Mouse (Mus musculus): ENCODE measurements around the gene Trim63.
"Not testable (repeated sequence)": the region's sequence is repeated elsewhere in the genome, so short reads cannot be mapped to it uniquely, and the experiment has no call there.

Gene Trim63

GRCm38 (mm10) chr4:134296096-134296495 is 18.8 kb upstream of the Trim63 start:
- in situ Hi-C loops (cut with MboI; ENCODE audit: low pct_unique_long_range_greater_than_20kb in 1 of 2, low sequenced_read_pairs in 2 of 2, unreplicated experiment in 1 of 2), result not testable (repeated sequence)

GRCm38 (mm10) chr4:134296523-134296922 is 18.4 kb upstream of the Trim63 start:
- in situ Hi-C loops (cut with MboI; ENCODE audit: low pct_unique_long_range_greater_than_20kb in 1 of 2, low sequenced_read_pairs in 2 of 2, unreplicated experiment in 1 of 2), result no loop called here

- in situ Hi-C loops (cut with MboI; ENCODE audit: low pct_unique_long_range_greater_than_20kb in 1 of 2, low sequenced_read_pairs in 2 of 2, unreplicated experiment in 1 of 2), result no loop called here
These were observed 17.6 kb upstream of the Trim63 start for GRCm38 (mm10) chr4:134297369-134297768.

- in situ Hi-C loops (cut with MboI; ENCODE audit: low pct_unique_long_range_greater_than_20kb in 1 of 2, low sequenced_read_pairs in 2 of 2, unreplicated experiment in 1 of 2), result no loop called here
These were observed 16.1 kb upstream of the Trim63 start for GRCm38 (mm10) chr4:134298626-134299497.

- in situ Hi-C loops (cut with MboI; ENCODE audit: low pct_unique_long_range_greater_than_20kb in 1 of 2, low sequenced_read_pairs in 2 of 2, unreplicated experiment in 1 of 2), result no loop called here
These were observed 15.5 kb upstream of the Trim63 start for GRCm38 (mm10) chr4:134299498-134299810.

GRCm38 (mm10) chr4:134300316-134300715 is 14.6 kb upstream of the Trim63 start:
- in situ Hi-C loops (cut with MboI; ENCODE audit: low pct_unique_long_range_greater_than_20kb in 1 of 2, low sequenced_read_pairs in 2 of 2, unreplicated experiment in 1 of 2), result no loop called here

- in situ Hi-C loops (cut with MboI; ENCODE audit: low pct_unique_long_range_greater_than_20kb in 1 of 2, low sequenced_read_pairs in 2 of 2, unreplicated experiment in 1 of 2), result no loop called here
These were observed 12.8 kb upstream of the Trim63 start for GRCm38 (mm10) chr4:134302084-134302483.

- in situ Hi-C loops (cut with MboI; ENCODE audit: low pct_unique_long_range_greater_than_20kb in 1 of 2, low sequenced_read_pairs in 2 of 2, unreplicated experiment in 1 of 2), result loop anchor here in 1 of 2 experiments (5.0 kb wide), 1 partner anchor 85 kb away; no protein-coding TSS in a partner anchor
These were observed 8.0 kb upstream of the Trim63 start for GRCm38 (mm10) chr4:134306963-134307362.

- in situ Hi-C loops (cut with MboI; ENCODE audit: low pct_unique_long_range_greater_than_20kb in 1 of 2, low sequenced_read_pairs in 2 of 2, unreplicated experiment in 1 of 2), result loop anchor here in 1 of 2 experiments (5.0 kb wide), 1 partner anchor 85 kb away; no protein-coding TSS in a partner anchor
These were observed 7.4 kb upstream of the Trim63 start for GRCm38 (mm10) chr4:134307367-134308072.

GRCm38 (mm10) chr4:134310106-134310505 is 4.8 kb upstream of the Trim63 start:
- in situ Hi-C loops (cut with MboI; ENCODE audit: low pct_unique_long_range_greater_than_20kb in 1 of 2, low sequenced_read_pairs in 2 of 2, unreplicated experiment in 1 of 2), result loop anchor here in 1 of 2 experiments (10.0 kb wide), 1 partner anchor 85 kb away; the partner anchor contains the start of gene Pafah2

- in situ Hi-C loops (cut with MboI; ENCODE audit: low pct_unique_long_range_greater_than_20kb in 1 of 2, low sequenced_read_pairs in 2 of 2, unreplicated experiment in 1 of 2), result loop anchor here in 1 of 2 experiments (10.0 kb wide), 1 partner anchor 84 kb away; the partner anchor contains the start of gene Pafah2
These were observed 4.3 kb upstream of the Trim63 start for GRCm38 (mm10) chr4:134310656-134311055.

GRCm38 (mm10) chr4:134311784-134312183 is 3.1 kb upstream of the Trim63 start:
- in situ Hi-C loops (cut with MboI; ENCODE audit: low pct_unique_long_range_greater_than_20kb in 1 of 2, low sequenced_read_pairs in 2 of 2, unreplicated experiment in 1 of 2), result loop anchor here in 1 of 2 experiments (10.0 kb wide), 1 partner anchor 83 kb away; the partner anchor contains the start of gene Pafah2

GRCm38 (mm10) chr4:134312341-134312740 is 2.6 kb upstream of the Trim63 start:
- in situ Hi-C loops (cut with MboI; ENCODE audit: low pct_unique_long_range_greater_than_20kb in 1 of 2, low sequenced_read_pairs in 2 of 2, unreplicated experiment in 1 of 2), result loop anchor here in 1 of 2 experiments (10.0 kb wide), 1 partner anchor 82 kb away; the partner anchor contains the start of gene Pafah2

- in situ Hi-C loops (cut with MboI; ENCODE audit: low pct_unique_long_range_greater_than_20kb in 1 of 2, low sequenced_read_pairs in 2 of 2, unreplicated experiment in 1 of 2), result loop anchor here in 1 of 2 experiments (10.0 kb wide), 1 partner anchor 82 kb away; the partner anchor contains the start of gene Pafah2
These were observed 2.0 kb upstream of the Trim63 start for GRCm38 (mm10) chr4:134312901-134313300.

- in situ Hi-C loops (cut with MboI; ENCODE audit: low pct_unique_long_range_greater_than_20kb in 1 of 2, low sequenced_read_pairs in 2 of 2, unreplicated experiment in 1 of 2), result loop anchor here in 1 of 2 experiments (10.0 kb wide), 1 partner anchor 81 kb away; the partner anchor contains the start of gene Pafah2
These were observed 752 bp upstream of the Trim63 start for GRCm38 (mm10) chr4:134314081-134314655.

GRCm38 (mm10) chr4:134315470-134315869 is 550 bp downstream of the Trim63 start:
- in situ Hi-C loops (cut with MboI; ENCODE audit: low pct_unique_long_range_greater_than_20kb in 1 of 2, low sequenced_read_pairs in 2 of 2, unreplicated experiment in 1 of 2), result loop anchor here in 1 of 2 experiments (10.0 kb wide), 1 partner anchor 79 kb away; the partner anchor contains the start of gene Pafah2

GRCm38 (mm10) chr4:134316390-134316789 is 1.5 kb downstream of the Trim63 start:
- in situ Hi-C loops (cut with MboI; ENCODE audit: low pct_unique_long_range_greater_than_20kb in 1 of 2, low sequenced_read_pairs in 2 of 2, unreplicated experiment in 1 of 2), result loop anchor here in 1 of 2 experiments (10.0 kb wide), 1 partner anchor 78 kb away; the partner anchor contains the start of gene Pafah2

GRCm38 (mm10) chr4:134319074-134319473 is 4.2 kb downstream of the Trim63 start:
- in situ Hi-C loops (cut with MboI; ENCODE audit: low pct_unique_long_range_greater_than_20kb in 1 of 2, low sequenced_read_pairs in 2 of 2, unreplicated experiment in 1 of 2), result loop anchor here in 1 of 2 experiments (10.0 kb wide), 1 partner anchor 76 kb away; the partner anchor contains the start of gene Pafah2
